Mouse (Mus musculus): ENCODE data around the gene Spsb4.

- TF ChIP-seq CTCF (IDR thresholded peaks at IDR 0.05; ENCODE audit: low read depth), result no peak
- TF ChIP-seq EP300 (optimal IDR thresholded peaks at IDR 0.05), result no peak
Measured at GRCm38 (mm10) chr9:97019686-97020085, 1.0 kb upstream of the Spsb4 start.
